Mouse (Mus musculus): ENCODE measurements around the gene Gpsm3. TPM values are rescaled to one million over a fixed set of nuclear protein-coding genes. Genes with fewer than 3 reads are reported as not detected.

Gene Gpsm3
- total RNA-seq, 2 experiments from 2014 or later, result 2.6 to 2.9 TPM

GRCm38 (mm10) chr17:34593752-34594525 lies 4.3 kb downstream of the Gpsm3 start:
- no peak for DNase-seq (ENCODE audit: low spot score in 2 of 2)
- intact Hi-C loops (cut with DNase I), result loop anchor here (1.0 to 10.0 kb wide), 4 partner anchors 9 to 643 kb away; partner anchors contain the start of genes Col11a2, Nfkbil1, Rnf5 and Rxrb

GRCm38 (mm10) chr17:34596098-34596497 lies 6.5 kb downstream of the Gpsm3 start:
- intact Hi-C loops (cut with DNase I), result loop anchor here (5.0 to 10.0 kb wide), 2 partner anchors 36 to 561 kb away; partner anchors contain the start of genes Col11a2, Rxrb and Slc39a7
- no peak for DNase-seq (ENCODE audit: low spot score in 2 of 2)

DNA sequence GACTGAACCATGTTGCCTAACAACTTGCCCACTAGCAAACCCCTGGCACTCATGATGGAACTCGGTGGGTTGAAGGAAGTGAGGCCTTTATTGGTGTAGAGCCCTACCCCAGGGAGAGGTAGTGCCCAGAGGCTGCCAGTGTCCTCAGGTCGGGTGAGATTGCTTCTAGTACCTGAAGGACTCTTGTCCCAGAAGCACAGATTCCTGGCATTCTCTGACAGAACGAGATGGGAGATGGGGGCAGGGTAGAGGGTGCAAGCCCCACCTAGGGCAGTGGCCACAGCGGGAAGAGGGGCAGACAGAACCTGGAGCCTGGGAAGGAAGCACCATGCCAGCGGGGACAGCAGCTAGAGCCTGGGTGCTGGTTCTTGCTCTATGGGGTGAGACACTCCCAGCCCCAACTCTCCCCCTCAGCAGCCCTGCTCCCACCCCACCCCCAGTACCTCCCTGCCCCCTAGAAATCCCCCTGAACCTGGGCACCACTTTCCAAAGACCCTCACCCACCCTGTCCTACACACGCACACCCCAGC lies 8.0 kb downstream of the Gpsm3 start, which contains the start of gene Ager:
Ager (plus strand) TSS at position 297 of the 530 bp plus-strand sequence.
- no peak for DNase-seq (ENCODE audit: low spot score in 2 of 2)
- intact Hi-C loops (cut with DNase I), result loop anchor here (5.0 to 10.0 kb wide), 2 partner anchors 35 to 563 kb away; partner anchors contain the start of genes Col11a2, Rxrb and Slc39a7

GRCm38 (mm10) chr17:34599891-34600290 lies 10.3 kb downstream of the Gpsm3 start:
- no peak for DNase-seq (ENCODE audit: low spot score in 2 of 2)
- intact Hi-C loops (cut with DNase I), result loop anchor here (5.0 to 10.0 kb wide), 2 partner anchors 32 to 565 kb away; partner anchors contain the start of genes Col11a2, Rxrb and Slc39a7

- no peak for DNase-seq (ENCODE audit: low spot score in 2 of 2)
- intact Hi-C loops (cut with DNase I), result no loop called here
Measured at GRCm38 (mm10) chr17:34601796-34602195, 12.2 kb downstream of the Gpsm3 start.

DNA sequence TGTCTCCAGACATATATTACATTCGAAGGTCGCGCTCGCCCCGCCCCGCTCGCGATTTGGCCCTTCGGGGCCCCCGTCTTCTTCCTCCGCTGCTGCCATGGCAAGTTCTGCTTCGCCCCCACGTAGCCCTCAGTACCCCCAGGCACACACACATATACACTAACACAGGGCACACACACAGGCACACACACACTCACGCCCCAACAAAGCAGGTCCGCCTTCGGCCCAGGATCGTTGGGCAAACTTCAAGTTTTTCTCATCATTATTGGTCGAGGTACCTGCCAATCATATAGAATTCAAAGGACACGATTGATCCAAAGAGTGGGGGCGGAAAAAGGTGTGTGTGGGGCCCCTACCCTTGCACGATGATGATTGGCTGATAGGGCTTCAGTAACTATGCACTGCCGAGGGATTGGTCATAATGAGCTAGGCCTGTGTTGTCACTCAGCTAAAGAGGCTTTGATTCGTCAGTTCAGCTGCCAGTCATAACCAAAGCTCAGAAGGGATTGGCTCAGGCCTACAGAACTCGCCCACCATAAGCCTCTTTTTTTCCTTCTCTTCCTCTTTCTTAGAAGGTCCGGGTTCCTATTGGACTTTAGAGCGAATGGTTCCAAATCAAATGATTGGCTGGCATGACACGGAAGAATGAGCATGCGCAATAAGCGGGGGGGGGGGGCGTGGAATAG lies 13.9 kb downstream of the Gpsm3 start, which contains the start of gene Rnf5:
Rnf5 (minus strand) TSS at position 316 of the 686 bp plus-strand sequence.
- DNase-seq (ENCODE audit: low spot score in 2 of 2), result peak; percentile 96 to 99
- intact Hi-C loops (cut with DNase I), result loop anchor here (1.0 to 2.0 kb wide), 2 partner anchors 10 to 17 kb away; no protein-coding TSS in a partner anchor

DNA sequence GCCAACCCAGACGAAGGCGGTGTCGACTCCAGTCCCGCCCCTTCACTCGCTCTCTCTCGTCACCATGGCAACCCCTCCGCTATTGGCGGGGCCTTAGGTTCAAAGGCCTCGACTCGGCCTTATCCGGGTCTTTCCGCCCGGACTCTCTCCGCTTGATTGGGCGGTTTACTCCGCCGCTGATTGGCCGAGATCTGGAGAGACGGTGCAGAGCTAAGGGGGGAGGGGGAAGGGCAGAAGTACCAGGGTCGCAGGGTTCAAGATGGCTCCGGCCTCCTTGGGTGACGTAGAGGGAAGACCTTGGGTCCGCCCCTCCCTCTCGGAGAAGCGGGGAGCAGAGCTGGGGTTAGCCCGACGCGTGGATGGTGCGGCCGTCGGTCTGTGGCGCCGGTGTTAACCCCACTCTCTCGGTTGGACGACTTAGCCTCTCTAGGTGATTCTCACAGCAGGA lies 14.5 kb downstream of the Gpsm3 start, which contains the start of gene Agpat1:
Agpat1 (plus strand) TSS at position 202 of the 448 bp plus-strand sequence.
- peak; percentile 97 to 98 for DNase-seq (ENCODE audit: low spot score in 2 of 2)
- intact Hi-C loops (cut with DNase I), result loop anchor here (2.0 kb wide), 1 partner anchor 17 kb away; no protein-coding TSS in a partner anchor

DNA sequence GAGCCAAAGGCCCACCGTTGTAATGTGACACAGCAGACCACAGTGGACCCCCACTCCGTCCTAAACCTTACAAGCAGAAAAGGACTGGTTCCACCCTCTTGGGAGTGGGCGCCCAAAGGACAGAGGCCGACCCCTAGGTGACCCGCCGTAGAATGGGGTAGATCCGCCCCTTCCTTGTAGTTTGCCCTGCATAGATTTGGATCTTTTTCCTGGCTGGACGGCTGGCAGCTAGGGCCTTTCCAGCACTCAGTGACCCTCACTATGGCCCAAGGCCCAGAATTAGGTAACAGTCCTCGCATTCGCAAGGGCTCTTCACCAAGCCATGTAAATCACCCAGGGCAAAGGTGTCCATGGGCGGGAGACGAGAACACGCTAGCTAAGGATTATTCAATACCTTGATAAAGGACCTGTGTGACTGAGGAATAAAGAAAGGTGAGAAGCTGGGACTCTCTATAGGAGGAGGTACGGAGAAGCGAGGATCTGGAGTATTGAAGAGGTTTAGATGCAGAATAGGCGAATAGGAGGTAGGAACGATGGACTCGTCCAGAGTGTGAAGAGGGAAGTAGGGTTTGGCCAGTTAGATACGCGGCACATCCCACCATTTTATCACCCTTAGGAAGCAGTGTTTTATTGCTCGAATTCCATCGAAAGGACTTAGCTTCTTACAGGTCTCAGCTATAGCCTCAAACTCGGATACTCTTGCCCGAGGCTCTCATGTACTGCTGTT lies 15.1 kb downstream of the Gpsm3 start:
- intact Hi-C loops (cut with DNase I), result loop anchor here (2.0 kb wide), 1 partner anchor 18 kb away; no protein-coding TSS in a partner anchor
- DNase-seq (ENCODE audit: low spot score in 2 of 2), result no peak

GRCm38 (mm10) chr17:34605609-34606008 lies 16.0 kb downstream of the Gpsm3 start:
- DNase-seq (ENCODE audit: low spot score in 2 of 2), result peak; percentile 97 to 99
- intact Hi-C loops (cut with DNase I), result loop anchor here (2.0 kb wide), 1 partner anchor 19 kb away; no protein-coding TSS in a partner anchor

DNA sequence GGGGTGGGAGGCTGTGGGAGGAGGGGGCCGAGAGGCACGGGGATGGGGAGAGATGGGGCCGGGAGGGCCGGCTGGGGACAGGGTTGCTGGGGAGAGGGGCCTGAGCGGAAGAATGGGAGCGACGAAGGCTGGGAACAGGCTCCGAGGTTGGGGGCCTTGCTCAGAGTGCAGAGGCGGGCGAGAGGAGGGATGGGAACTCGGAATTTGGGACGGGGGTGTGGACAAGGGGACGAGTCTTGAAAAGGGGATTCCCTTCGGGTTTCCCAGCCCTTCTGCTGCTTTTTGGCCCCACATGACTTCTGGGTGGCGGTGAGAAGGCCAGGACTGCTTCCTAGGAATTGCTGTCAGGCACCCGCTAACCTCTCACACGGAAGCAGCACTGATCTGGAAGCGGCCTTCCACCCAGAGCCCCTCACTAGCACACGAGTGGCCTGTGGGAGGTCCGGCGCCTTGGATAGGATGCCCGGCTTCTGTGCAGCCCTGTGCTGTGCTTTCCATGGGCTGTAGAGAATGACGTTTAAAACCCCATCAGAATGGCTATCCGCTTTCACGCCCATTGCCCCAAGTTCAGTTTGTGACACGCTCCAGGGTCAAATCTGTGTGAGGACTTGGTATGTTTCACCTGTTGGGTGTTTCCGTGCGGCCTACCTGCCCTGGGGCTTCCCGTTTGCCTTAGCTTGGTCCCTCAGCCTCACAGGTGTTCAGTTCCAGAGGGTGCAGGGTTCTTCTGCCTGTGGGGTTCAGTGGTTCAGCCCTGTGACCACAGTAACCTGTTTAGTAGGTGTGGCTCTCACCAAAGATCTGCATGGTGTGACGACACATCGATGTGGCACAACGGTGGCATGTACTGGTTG lies 16.8 kb downstream of the Gpsm3 start:
- no peak for DNase-seq (ENCODE audit: low spot score in 2 of 2)
- intact Hi-C loops (cut with DNase I), result no loop called here

DNA sequence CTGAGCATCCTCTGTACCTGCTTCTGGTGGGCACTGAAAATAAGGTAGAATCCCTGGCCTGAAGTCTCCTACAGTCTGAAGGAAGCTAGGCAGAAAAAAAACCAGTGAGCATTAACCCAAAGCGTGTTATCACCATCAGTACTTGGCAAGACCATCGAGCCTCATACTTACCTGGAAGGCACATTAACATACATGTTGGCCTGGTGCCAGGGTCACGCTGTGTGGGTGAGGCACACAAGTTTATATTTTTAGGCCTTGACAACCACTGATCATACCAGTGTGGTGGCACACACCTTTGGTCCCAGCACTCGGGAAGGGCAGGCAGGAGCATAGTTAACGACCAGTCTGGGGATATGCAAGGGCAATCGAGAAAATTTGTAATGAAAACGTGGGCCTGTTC lies 18.4 kb downstream of the Gpsm3 start:
- intact Hi-C loops (cut with DNase I), result no loop called here
- no peak for DNase-seq (ENCODE audit: low spot score in 2 of 2)

- intact Hi-C loops (cut with DNase I), result no loop called here
- DNase-seq (ENCODE audit: low spot score in 2 of 2), result no peak
Measured at GRCm38 (mm10) chr17:34611050-34611449, 21.4 kb downstream of the Gpsm3 start.

DNA sequence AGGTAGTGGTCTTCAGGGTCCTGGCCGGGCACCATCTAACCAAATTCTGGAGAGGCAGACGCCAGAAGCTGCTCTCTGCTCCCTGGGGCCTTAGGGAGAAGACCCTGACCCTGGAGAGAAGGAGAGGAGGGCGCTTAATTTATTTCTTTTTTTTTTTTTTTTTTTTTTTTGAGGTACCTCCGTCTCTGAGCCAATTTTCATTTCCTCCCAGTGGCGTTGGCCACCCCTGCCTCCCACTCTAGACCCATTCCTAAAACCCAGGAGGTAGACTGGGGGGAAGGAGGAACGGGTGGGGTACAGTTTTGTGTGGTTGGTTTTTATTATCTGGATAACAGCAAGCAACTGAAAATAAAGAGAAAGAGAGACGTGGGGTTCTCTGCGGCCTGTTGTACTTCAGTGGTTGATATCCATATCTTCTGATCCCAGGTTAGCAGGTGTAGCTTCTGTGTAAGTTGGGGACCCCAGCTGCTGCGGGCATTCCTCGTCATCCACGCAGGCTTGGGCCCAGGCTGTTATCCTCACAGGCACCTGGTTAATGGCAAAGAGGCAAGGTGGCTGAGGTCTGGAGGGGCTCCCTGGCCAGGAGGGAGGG lies 23.5 kb downstream of the Gpsm3 start:
- intact Hi-C loops (cut with DNase I), result no loop called here
- DNase-seq (ENCODE audit: low spot score in 2 of 2), result no peak

- intact Hi-C loops (cut with DNase I), result no loop called here
- no peak for DNase-seq (ENCODE audit: low spot score in 2 of 2)
Measured at GRCm38 (mm10) chr17:34613830-34614229, 24.2 kb downstream of the Gpsm3 start.

- DNase-seq (ENCODE audit: low spot score in 2 of 2), result no peak
- intact Hi-C loops (cut with DNase I), result no loop called here
Measured at GRCm38 (mm10) chr17:34615871-34616270, 26.3 kb downstream of the Gpsm3 start, which contains the start of gene Egfl8. Egfl8 (minus strand) TSS chr17:34615971.

DNA sequence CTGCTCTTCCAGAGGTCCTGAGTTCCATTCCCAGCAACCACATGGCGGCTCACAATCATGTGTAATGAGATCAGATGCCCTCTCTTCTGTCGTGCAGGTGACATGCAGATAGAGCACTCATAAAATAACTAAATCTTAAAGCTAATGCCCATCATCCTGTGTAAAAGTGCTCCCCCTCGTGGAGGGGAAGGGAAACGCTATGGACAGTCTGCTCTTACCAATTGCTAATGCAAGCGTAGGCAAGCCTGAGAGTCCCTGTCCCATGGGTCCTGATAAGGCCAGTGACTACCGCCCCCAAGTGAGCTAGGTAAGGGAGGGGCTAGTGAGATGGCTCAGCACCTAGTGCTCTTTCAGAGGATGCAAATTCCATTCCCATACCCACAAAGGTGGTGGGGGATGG lies 29.4 kb downstream of the Gpsm3 start:
- DNase-seq (ENCODE audit: low spot score in 2 of 2), result no peak
- intact Hi-C loops (cut with DNase I), result no loop called here

GRCm38 (mm10) chr17:34621006-34621405 lies 31.4 kb downstream of the Gpsm3 start:
- no peak for DNase-seq (ENCODE audit: low spot score in 2 of 2)
- intact Hi-C loops (cut with DNase I), result no loop called here

DNA sequence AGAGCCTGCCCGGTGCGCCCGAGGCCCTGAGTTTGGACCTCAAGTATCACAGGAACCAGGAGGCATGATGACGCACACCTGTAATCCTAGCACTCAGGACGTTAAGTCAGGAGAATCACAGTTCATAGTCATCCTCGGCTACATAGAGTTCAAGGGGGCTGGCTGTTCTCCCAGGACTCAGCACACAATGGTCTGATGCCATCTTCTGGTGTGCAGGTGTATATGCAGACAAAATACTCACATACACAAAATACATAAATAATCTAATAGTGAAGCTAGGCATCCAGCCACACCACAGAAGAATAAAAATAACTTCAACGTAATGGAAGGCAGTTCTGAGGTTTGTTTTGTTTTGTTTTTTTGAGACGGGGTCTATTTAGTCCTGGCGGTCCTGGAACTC lies 33.6 kb downstream of the Gpsm3 start:
- intact Hi-C loops (cut with DNase I), result no loop called here

More for the DNA sequence above, 33.6 kb downstream of the Gpsm3 start:
- DNase-seq (ENCODE audit: low spot score in 2 of 2), result no peak

Data from left cerebral cortex, postnatal 36 days (tissue).